Mouse (Mus musculus) forebrain, embryonic 12.5 days (tissue): ENCODE data around the gene Zfp988. TPM values are rescaled to one million over a fixed set of nuclear protein-coding genes. Genes with fewer than 3 reads are reported as not detected.
A peak's percentile ranks its signal among the peaks of the same experiment; 100 is the strongest.
"Not testable (repeated sequence)": the region's sequence is repeated elsewhere in the genome, so short reads cannot be mapped to it uniquely, and the experiment has no call there.

ENCODE experiments used
- ATAC-seq: fragments of 200-750 bp; cut with Nextera tagmentation; 2 replicates; pipeline ENCODE4 v1.8.0; 2017; ENCODE audit warnings: moderate TSS enrichment; ENCODE audit not compliant: low FRiP score
- H3K27ac ChIP-seq: fragments of 300-500 bp; sonication (generic); 2 replicates; pipeline ENCODE4 v1.5.1; 2016; ENCODE audit warnings: mild to moderate bottlenecking
- H3K27me3 ChIP-seq: fragments of 300-500 bp; sonication (generic); 2 replicates; pipeline ENCODE4 v1.6.1; 2016; ENCODE audit warnings: mild to moderate bottlenecking
- H3K36me3 ChIP-seq: fragments of 300-500 bp; sonication (generic); replicated peaks from 2 replicates; pipeline ENCODE4 v1.6.1; 2016; ENCODE audit warnings: mild to moderate bottlenecking
- H3K4me1 ChIP-seq: fragments of 300-500 bp; sonication (generic); 2 replicates; pipeline ENCODE4 v1.6.1; 2016
- H3K4me2 ChIP-seq: fragments of 300-500 bp; sonication (generic); 2 replicates; pipeline ENCODE4 v1.6.1; 2016; ENCODE audit warnings: mild to moderate bottlenecking, moderate library complexity
- H3K4me3 ChIP-seq: fragments of 300-500 bp; sonication (generic); replicated peaks from 2 replicates; pipeline ENCODE4 v1.5.1; 2016; ENCODE audit warnings: mild to moderate bottlenecking
- H3K9ac ChIP-seq: fragments of 300-500 bp; sonication (generic); 2 replicates; pipeline ENCODE4 v1.6.1; 2016; ENCODE audit warnings: mild to moderate bottlenecking
- H3K9me3 ChIP-seq: fragments of 300-500 bp; sonication (generic); 2 replicates; pipeline ENCODE4 v1.6.1; 2016
- WGBS: fragments of 180-500 bp; shearing (Covaris S2); methylation state at CpG from one replicate; pipeline ENCODE4 v1.1.7; 2016; 5-methylcytosine and 5-hydroxymethylcytosine counted together
- polyA plus RNA-seq: library from polyadenylated mRNA; unstranded; fragments of >200 nt; fragmentation: Nextera tagmentation; extraction: Ambion mirVana; gene quantifications from 2 replicates; pipeline ENCODE4 v1.2.1, GENCODE M21; 2016

Zfp988 gene
- polyA plus RNA-seq, 1 experiment from 2014 or later: 0.19 TPM

DNA sequence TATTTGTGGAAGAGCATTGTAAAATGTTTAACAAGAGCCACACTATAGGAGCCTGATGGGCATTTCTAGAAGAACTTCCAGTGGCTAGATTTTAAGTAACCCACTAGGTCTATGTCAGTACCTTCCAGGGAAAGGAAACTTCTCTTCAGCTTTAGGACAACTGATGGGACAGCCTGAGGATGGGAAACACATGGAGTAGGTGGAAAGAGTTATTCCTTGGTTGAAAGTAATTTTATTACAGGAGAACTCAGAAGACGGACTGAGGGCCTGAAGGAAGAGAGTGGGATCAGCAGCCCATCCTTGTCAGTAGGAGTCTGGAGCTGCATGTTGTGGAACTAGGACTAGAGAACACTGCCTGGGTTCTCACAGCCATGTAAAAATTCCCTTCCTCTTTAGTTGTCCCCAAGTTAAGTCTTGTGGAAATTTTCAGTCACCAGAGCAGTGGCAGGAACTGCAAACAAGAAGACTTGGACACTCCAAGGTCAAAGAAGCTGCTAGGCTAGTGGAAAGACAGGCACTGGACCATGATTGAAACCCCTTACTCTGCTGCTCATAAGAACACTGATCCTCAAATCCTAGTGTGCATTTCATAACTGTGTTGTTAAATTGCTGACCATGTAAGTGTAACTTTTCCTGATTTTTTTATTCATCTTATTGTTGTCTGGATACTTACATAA is 30.4 kb downstream of the Zfp988 start:
- not testable (repeated sequence) for H3K27me3 ChIP-seq, H3K4me2 ChIP-seq, H3K36me3 ChIP-seq, H3K9ac ChIP-seq, H3K27ac ChIP-seq, H3K4me1 ChIP-seq, H3K4me3 ChIP-seq
- WGBS: 36% methylated on average over 1 of the region's 1 CpGs
- peaks cover 57% of the 10 kb centered on the region for H3K9me3 ChIP-seq
- peak; percentile 49 for ATAC-seq

DNA sequence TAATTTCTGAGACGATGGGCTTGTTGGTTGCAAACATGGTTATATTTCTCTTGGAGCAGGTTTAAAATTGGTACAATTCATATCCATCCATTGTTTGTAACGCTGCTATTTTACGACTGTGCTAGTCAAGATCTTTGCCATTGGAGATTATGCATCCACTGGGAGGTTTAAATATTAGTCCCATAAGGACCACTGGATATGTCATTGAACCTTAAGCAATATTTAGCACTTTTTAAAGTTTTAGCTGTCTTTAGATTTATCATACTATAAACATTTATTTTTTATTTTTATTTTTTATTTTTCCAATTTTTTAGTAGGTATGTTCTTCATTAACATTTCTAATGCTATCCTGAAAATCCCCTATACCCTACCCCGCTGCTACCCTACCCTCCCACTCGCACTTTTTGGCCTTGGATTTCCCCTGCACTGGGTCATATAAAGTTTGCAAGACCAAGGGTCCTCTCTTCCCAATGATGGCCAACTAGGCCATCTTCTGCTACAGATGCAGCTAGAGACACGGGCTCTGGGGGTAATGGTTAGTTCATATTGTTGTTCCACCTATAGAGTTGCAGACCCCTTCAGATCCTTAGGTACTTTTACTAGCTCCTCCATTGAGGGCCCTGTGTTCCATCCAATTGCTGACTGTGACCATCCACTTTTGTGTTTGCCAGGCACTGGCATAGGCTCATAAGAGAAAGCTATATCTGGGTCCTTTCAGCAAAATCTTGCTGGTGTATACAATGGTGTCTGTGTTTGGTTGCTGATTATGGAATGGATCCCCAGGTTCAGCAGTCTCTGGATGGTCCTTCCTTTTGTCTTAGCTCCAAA is 31.1 kb downstream of the Zfp988 start:
- peak; percentile 75 for ATAC-seq
- H3K9me3 ChIP-seq: peaks cover 59% of the 10 kb centered on the region

DNA sequence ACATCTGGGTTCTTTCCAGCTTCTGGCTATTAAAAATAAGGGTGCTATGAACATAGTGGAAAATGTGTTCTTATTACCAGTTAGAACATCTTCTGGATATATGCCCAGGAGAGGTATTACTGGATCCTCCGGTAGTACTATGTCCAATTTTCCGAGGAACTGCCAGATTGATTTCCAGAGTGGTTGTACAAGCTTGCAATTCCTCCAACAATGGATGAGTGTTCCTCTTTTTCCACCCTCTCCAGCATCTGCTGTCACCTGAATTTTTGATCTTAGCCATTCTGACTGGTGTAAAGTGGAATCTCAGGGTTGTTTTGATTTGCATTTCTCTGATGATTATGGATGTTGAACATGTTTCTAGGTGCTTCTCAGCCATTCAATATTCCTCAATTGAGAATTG is 32.0 kb downstream of the Zfp988 start:
- not testable (repeated sequence) for H3K4me3 ChIP-seq, H3K4me1 ChIP-seq, H3K27ac ChIP-seq, ATAC-seq, H3K9ac ChIP-seq, H3K27me3 ChIP-seq, H3K36me3 ChIP-seq, H3K4me2 ChIP-seq
- H3K9me3 ChIP-seq: peaks cover 59% of the 10 kb centered on the region
- 91% methylated on average over 2 of the region's 2 CpGs for whole genome bisulfite sequencing

More for the DNA sequence above, 31.1 kb downstream of the Zfp988 start:
- not testable (repeated sequence) for H3K4me1 ChIP-seq, H3K4me2 ChIP-seq, H3K27ac ChIP-seq, H3K36me3 ChIP-seq, H3K9ac ChIP-seq, H3K27me3 ChIP-seq, H3K4me3 ChIP-seq
- 69% methylated on average over 6 of the region's 6 CpGs for WGBS

DNA sequence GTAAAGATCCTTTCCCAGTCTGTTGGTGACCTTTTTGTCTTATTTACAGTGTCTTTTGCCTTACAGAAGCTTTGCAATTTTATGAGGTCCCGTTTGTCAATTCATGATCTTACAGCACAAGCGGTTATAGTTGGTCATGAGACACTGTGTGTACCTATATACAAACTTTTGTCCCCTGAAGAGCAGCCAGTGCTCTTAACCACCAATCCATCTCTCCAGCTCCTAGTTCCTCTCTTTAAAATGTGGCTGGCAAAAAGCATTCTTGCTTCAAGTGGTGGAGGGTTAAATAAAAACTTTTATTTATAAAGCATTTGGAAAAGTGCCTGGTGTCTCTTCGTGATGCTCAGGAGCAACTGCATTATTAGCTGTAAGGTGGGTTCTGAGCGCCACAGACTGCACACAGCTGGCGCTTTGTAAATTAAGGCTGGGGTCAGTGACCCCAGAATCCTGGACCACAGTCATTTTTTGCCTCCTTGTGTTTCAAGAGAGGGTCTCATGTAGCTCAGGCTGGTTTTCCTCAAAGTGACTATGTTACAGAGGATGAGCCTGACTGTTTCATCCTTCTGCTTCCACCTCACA is 32.6 kb downstream of the Zfp988 start:
- no peak for ATAC-seq
- Histone ChIP-seq H3K4me3 (no peak overlapping the region), H3K36me3 (no peaks in the 10 kb centered on the region), H3K9me3 (peaks cover 64% of the 10 kb centered on the region), H3K27me3 (no peaks in the 10 kb centered on the region), H3K9ac (no peak overlapping the region), H3K27ac (no peak overlapping the region), H3K4me2 (no peak overlapping the region), H3K4me1 (no peaks in the 10 kb centered on the region)
- 71% methylated on average over 5 of the region's 5 CpGs for WGBS

DNA sequence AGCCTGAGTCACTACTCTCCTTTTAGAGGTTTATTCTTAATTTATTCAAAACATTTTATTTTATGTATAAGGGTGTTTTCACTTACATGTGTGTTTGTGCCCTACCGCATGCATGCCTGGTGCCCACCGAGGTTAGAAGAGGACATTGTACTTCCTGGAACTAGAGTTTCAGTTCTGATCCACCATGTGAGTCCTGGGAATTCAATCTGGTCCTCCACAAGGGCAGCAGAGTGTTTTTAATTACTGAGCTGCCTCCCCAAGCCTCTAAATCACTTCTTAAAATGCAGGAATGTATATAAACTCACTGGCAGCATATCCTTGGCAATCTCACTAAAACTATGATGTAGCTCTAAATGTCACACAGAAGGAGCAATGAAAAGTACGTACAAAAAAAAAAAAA is 33.2 kb downstream of the Zfp988 start:
- H3K9me3 ChIP-seq: peaks cover 70% of the 10 kb centered on the region
- not testable (repeated sequence) for ATAC-seq, H3K4me1 ChIP-seq, H3K27ac ChIP-seq, H3K4me2 ChIP-seq, H3K36me3 ChIP-seq, H3K27me3 ChIP-seq, H3K4me3 ChIP-seq, H3K9ac ChIP-seq
- WGBS: 75% methylated on average over 3 of the region's 3 CpGs

DNA sequence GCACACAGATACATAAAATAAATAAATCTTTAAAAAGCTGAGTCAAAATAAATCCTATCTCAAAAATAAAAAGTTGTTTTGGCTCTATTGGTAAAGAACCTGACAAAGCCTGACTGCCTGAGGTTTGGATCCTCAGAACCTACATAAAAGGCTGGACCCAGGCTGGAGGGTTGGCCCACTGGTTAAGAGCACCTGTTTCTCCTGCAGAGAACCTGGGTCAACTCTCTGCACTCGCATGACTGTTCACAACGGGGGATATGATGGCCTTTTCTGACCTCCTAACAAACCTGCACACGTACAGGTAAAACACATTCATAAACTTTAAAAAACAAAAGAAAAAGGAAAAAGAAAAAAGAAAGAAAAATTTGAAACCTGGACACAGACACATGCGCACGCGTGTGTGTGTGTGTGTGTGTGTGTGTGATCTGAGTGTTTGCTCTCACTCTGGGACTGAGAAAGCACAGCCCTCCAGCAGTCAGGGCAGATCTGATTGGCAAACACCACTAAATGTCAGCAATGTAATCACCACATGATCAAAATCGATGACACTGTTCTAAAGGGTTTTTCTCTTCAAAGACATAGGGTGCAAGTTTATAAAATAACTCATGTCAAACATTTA is 34.2 kb downstream of the Zfp988 start:
- H3K27me3 ChIP-seq, H3K4me2 ChIP-seq, ATAC-seq, H3K9ac ChIP-seq, H3K27ac ChIP-seq, H3K4me1 ChIP-seq, H3K4me3 ChIP-seq, H3K36me3 ChIP-seq: not testable (repeated sequence)
- 71% methylated on average over 7 of the region's 7 CpGs for WGBS
- H3K9me3 ChIP-seq: peaks cover 70% of the 10 kb centered on the region

DNA sequence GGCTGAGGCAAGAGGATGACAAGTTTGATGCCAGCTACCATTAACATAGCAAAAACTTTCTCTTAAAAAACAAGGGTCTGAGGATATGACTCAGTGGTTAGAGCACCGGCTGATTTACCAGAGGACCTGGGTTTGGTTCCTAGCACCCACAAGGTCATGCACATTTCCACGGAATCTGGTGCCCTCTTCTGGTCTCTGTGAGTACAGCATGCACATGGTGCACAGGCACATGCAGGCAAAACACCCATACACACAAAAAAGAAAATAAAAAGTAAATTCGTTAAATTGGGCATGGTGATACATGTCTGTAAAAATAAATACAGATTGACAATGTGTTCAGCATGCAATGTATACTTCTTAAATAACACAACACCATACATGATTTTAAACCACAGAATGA is 34.8 kb downstream of the Zfp988 start:
- not testable (repeated sequence) for H3K9ac ChIP-seq, H3K27me3 ChIP-seq, ATAC-seq, H3K4me1 ChIP-seq, H3K4me2 ChIP-seq, H3K36me3 ChIP-seq, H3K4me3 ChIP-seq, H3K27ac ChIP-seq
- 67% methylated on average over 3 of the region's 3 CpGs for WGBS
- H3K9me3 ChIP-seq: peaks cover 70% of the 10 kb centered on the region

DNA sequence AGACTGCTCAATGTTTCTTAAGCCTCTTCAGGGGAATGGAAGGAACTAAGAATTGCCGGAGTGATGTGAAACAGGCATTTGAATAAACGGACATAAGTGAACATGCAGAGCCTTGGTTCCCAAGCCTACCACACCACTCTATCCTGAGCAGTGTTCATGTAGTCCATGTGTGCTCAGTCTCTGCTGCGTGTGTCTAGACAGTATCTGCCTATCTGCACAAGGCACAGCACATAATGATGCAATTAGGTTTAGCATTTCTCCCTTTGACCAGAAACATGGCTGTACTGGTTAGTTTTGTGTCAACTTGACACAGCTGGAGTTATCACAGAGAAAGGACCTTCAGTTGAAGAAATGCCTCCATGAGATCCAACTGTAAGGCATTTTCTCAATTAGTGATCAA is 35.4 kb downstream of the Zfp988 start:
- H3K9me3 ChIP-seq: peaks cover 64% of the 10 kb centered on the region
- ATAC-seq, H3K9ac ChIP-seq, H3K27ac ChIP-seq, H3K27me3 ChIP-seq, H3K4me1 ChIP-seq, H3K36me3 ChIP-seq, H3K4me3 ChIP-seq, H3K4me2 ChIP-seq: not testable (repeated sequence)
- 88% methylated on average over 3 of the region's 3 CpGs for WGBS

DNA sequence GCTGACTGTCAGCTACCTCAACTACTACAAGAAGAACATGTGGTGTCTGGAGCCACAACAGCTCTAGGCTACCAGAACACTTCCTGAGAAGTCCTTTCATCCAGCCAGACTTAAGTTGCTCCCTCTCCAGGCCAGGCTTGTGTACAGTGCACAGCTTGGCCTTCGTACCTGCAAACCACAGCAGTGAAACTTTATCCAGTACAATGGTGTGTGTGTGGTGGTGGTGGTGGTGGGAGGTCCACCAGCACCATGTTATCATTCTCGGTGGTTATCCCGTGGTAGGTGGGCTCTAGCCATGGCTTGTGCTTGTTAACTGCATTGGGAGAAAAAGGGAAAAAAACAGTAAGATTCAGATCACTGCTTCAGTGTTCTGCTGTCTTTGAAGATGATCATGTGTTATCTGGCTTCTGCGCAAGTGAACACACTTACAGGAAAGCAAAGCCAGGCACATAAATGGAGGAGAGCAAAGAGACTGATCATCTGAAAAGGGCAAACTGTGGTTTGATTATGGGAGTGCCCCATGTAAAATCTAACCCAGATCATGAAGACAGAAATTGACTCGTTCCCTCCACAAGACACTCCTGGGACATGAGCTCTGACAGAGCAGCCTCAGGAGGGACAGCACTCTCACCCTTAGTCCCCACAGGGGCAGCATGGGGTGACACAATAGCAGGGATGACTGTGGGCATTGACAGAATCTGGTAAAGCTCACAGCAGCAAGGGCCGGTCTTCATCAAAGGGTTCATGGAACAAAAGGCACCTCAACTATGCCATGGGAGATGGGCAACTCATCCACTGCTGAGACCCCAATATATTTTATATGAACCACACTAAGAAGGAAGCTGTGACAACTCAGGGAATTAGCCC is 37.8 kb downstream of the Zfp988 start:
- not testable (repeated sequence) for H3K27ac ChIP-seq

DNA sequence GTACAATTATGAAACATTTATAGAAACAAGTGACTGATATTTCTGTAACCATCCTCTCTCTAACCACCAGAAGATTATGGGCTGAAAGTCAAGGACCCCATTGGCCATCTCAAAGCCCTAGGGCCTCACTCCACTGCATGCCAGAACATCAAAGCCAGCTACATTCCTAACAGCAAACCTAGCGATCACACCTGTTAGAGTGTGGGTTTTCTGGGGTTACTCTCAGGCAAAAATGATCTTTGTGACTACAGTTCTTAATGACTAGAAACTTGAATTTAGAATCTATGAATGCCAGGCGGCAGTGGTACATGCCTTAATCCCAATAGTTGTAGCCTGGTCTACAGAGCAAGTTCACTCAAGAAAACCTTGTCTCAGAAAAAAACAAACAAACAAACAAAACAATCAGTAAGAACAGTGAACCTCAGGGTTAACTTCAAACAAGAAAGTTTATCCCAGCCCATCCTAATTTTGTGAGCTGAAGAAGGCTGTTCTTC is 39.6 kb downstream of the Zfp988 start:
- not testable (repeated sequence) for H3K27me3 ChIP-seq, H3K4me3 ChIP-seq, ATAC-seq, H3K9ac ChIP-seq, H3K4me1 ChIP-seq, H3K36me3 ChIP-seq, H3K27ac ChIP-seq, H3K4me2 ChIP-seq
- H3K9me3 ChIP-seq: peaks cover 65% of the 10 kb centered on the region
- WGBS: 87% methylated on average over 2 of the region's 2 CpGs

More for the DNA sequence above, 37.8 kb downstream of the Zfp988 start:
- H3K27me3 ChIP-seq, H3K4me2 ChIP-seq, H3K4me3 ChIP-seq, H3K36me3 ChIP-seq, H3K9ac ChIP-seq, H3K4me1 ChIP-seq: not testable (repeated sequence)
- H3K9me3 ChIP-seq: peaks cover 60% of the 10 kb centered on the region
- WGBS: 74% methylated on average over 6 of the region's 6 CpGs
- ATAC-seq: peak; percentile 84

DNA sequence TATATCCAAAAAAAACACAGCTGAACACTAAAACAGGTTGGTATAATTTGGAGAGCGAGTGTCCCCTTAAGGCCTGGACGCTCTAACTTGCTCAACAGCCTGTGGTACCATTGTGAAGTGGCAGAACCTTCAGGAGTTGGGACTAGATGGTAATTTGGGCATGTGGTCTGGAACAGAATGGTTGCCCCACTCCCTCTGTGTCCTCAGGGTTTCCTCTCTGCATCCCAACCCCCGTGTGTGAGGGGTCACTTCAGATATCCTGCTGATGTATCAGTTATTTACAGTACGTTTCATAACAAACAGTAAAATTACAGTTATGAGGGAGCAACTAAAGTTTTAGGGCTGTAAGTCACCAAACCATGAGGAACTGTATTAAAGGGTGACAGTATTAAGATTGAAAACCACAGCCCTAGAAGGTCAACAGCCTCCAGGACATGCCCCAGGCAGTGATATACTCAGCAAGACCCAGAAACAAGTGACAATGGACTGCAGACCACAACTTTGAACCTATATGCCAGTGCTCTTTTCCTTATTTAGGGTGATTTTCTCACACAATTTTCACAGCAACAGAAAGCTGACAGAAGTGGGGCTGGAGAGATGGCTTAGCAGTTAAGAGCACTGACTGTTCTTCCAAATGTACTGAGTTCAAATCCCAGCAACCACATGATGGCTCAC is 41.0 kb downstream of the Zfp988 start:
- not testable (repeated sequence) for H3K4me2 ChIP-seq, H3K4me1 ChIP-seq, H3K36me3 ChIP-seq, H3K27me3 ChIP-seq, H3K9ac ChIP-seq, ATAC-seq, H3K4me3 ChIP-seq, H3K27ac ChIP-seq
- 71% methylated on average over 4 of the region's 4 CpGs for WGBS
- H3K9me3 ChIP-seq: peaks cover 71% of the 10 kb centered on the region
